Mouse (Mus musculus) CD4-positive, CD25-positive, alpha-beta regulatory T cell, adult 2 months (primary cell): ENCODE measurements around the gene Clybl.

ENCODE experiments used
- DNase-seq: peaks from one replicate; pipeline ENCODE4 v3.0.0-alpha.2; 2012; ENCODE audit warnings: low read depth, low spot score

Gene Clybl

DNA sequence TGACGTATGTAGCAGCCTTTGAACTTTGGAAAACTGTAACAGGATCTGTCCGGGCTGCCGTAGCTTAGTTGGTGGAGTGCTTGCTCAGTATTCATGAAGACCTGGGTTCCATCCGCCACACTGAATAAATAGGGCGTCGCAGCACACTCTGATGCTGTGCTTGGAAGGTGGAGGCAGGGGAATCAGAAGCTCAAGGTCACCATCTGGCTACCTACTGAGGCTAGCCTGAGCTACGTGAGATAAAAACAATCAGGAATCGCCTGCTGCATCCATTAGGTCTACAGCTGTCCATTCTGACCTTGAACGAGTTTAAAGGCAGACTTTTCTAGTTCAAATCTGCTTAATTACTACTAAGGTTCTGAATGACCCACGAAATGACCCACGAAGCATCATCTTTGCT lies 118.8 kb downstream of the Clybl start:
- DNase-seq = no peak

DNA sequence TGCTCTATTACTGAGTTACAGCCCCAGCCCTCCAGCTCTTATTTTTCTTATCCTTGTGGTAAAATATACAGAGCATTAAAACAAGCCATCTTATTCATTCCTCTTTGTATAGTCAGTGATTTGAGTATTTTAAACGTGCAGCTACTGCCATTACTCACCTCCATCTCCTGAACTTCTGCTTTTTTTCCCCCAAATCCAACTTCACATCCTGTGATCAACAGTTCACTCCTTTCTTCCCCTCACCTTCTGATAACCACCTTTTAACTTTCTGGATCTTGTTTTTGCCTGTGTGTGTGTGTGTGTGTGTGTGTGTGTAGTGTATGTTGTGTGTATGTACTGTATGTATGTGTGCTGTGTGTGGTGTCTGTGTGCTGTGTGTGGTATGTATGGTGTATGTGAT lies 122.3 kb downstream of the Clybl start:
- no peak for DNase-seq

DNA sequence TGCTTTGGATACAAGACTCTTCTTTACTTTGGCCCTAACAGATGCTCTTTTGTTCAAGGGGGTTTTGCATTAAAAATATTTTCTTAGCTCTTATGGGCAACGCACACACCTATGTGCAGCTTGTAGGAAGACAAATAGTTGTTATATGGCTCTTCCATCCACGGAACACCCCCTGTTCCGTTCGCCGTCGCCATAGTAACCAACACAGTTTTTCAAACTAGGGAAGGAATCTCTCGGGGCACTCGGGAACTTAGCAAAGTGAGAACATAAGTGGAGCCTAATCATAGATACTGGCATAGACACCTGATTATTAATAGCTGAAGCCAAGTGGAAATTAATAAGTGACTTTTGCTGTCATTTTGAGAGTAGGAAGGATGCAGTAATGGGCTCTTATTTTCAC lies 123.6 kb downstream of the Clybl start:
- DNase-seq = no peak

DNA sequence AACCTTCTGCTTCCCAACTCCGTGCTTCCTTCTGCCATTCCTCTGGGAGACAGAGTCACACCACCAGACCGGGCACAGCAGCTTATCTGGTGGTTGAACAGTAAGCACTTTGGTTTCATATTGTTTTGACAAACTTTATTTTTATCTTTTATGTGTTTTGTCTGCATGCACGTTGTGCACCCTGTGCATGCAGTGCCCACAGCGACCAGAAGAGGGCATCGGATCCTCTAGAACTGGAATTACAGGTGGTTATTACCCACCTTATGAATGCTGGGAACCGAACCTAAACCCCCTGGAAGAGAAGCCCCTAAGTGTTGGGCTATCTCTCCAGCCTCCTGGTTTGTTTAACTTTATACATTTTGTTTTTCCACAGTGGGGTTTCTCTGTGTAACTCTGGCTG lies 130.9 kb downstream of the Clybl start:
- DNase-seq = no peak

DNA sequence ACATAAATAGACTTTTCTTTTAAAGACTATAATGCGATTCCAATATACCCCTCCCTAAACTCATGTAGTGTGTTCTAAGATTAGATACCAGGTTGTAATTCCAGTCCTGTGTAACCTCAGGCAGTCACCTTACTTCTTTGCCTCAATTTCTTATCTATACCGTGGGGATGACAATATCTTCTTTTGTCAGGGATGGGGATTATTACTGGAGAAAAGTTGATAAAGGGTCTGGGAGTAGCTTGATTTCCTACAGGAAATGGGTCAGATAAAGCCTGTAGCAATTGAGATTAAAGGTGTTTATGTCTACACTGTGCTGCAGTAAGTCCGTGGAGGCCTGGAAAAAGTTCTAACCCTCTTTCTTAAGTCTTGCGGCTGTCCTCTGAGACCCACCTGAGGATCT lies 131.8 kb downstream of the Clybl start:
- no peak for DNase-seq

DNA sequence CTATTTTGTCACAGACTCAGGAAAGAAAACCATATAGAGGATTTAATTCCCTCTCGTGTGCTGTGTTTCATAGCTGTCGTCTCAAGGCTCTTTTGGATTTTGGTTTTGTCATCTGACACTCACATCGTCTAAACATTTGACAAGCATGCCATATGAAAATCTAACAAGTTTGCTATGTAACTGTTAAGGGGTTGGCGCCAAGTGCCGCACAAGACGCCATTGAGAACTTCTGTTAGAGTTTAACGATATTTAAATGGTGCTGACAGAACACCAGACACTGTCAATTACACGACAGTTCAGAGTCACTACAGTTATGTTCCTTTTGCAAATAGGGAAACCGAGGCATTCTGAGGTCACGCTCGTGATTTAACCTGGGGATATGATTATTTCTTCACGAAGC lies 134.2 kb downstream of the Clybl start:
- DNase-seq = no peak

DNA sequence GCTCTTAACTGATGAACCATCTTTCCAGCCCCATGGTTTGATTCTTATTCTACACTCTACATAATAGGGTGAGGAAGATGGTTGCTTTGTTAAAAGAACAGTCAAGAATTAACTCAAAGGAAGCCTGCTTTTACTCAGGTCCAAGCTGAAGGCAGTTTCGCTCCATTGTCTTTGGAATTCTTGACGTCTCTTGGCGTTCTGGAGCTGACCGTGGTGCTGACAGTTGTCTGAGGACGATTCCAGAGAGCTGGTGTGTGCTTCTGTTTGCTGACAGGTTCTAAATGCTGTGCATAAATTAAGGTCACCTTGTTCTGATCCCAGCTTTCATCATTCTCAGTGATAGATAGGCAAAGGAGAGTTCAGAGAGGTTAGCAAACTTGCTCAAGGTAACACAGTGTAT lies 140.6 kb downstream of the Clybl start:
- no peak for DNase-seq

DNA sequence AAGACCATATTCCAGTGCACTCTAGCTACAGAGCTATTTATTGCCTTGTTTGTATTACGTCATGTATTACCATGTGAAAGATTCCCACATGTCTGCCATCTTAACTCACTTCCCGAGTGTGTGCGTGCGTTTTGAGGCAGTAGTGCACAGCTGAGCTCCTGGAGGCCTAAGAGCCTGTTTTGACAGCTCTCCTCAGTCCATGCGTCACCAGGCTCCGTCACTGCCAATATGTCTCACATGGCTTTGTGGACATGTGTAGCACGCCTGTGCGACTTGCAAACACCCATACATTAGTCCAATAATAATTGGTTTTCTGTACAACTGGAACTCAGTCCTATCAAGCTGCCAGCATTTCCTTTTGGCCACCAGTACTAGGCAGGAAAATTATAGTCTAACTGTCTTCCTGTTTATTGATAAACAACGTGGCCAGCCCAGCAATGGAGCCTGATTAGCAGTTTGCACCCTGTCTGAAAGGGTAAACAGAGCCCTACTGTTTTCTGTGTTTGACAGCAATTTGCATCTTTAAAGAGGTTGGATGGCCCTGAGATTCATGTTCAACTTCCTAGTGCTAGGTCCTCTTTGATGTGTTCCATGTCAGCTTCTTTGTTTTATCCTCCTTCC lies 142.4 kb downstream of the Clybl start:
- no peak for DNase-seq

DNA sequence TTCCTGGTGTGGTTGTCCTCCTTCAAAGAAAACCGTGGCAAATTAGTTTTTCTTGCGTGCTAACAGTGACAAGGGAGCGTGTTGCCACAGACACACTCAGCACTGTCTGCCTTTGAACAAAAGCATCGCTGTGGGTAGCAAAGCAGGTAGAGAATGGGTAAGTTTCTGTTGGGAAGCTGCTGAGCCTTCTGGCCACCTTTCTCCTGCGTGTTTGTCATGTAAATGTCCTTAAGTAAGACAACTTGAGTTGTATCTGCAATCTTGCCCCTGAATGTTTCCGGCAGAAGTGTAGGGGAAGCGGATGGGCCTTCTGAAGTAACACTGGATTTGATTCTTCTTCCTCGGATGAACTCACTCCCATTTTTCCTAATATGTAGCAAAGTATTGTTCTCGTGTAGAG lies 148.6 kb downstream of the Clybl start:
- no peak for DNase-seq

DNA sequence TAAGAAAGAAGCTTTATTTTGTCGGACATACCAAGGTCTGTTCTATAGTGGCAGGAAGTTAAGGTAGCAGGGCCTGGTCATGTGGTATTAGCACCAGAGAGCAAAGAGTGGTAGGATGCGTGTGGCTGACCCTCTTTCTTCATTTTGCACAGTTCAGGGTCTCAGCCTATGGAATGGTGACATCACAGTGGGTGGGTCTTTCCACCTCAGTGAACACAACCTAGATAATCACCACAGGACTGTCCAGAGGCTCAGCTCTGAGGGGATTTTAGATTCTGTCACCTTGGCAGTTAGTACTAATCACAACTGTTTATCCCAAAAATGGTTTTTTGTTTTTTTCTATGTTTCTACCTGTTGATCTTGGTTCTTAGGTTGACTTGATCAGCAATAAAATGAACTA lies 149.2 kb downstream of the Clybl start:
- DNase-seq = no peak

DNA sequence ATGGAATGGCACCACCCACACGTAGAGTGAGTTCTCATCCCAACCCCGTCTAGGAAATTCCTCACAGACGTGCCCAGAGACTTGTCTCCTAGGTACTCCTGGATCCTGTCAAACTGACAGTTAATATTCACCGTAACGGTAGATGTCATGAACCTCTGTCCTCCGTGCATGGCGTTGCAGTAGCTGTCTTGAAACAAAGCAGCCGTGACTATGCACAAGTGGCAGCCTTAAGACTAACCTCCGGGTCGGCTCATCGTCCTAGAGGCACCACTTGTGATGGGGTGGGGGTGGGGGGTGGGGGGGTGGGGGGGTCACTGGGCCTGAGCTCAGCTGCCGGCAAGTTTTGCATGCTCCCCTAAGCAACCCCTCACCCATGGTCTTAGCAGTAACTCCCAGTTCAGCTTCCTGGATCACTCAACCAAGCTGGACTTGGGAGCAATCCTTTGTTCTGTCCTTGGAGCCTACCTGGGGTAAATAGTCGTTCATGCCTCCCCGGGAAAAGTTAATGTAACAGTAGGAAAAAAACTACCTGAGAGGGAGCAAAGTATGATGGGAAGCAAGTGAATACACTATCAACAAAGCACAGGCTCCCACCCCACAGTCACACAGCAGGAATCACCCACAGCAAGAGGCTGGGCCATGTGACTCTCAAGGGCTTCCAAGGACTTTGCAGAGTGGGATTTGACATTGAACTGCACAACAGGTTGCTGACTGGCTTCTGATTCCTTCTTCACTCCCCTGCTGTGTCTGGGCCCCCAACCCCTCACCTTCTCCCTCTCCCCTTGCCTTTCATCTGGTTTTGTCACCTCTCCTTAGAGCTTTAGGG lies 150.3 kb downstream of the Clybl start:
- no peak for DNase-seq

DNA sequence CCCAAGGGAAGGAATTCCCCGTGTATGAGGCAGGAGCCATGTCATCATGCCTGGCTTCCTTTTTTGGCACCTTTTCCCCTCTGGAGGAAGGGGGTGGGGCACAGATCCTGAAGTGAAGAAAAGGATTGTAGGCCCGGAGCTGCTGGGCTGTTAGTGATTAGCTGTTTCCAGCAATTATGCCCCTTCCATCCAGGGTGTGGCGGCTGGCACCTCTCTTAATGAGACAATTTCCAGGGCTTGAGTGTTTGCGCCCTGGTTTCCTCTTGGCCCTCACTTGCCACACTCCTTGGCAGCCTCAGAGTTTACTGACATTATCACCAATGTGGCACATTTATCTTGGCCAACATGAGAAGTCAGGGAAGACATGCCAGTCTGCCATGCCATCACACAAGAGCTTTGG lies 155.5 kb downstream of the Clybl start:
- DNase-seq = no peak

DNA sequence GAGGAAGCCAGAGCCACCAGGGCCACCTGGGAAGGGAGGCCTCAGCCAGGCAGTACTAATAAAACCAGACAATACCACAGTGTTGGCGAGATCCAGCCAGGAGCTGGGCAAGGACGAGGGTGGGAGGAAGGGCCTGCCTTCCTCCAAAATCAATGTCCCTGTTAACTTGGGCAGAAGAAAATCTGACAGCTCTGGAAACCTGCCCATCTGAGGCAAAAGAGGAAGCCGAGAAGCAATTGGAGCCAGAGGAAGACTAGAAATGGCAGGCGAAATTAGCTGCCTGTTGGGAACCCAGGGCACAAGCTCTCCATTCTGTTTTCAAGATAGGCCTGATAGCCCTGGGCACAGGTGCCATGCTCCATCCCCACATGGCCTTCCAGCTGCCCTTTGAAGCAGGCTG lies 157.3 kb downstream of the Clybl start:
- no peak for DNase-seq

DNA sequence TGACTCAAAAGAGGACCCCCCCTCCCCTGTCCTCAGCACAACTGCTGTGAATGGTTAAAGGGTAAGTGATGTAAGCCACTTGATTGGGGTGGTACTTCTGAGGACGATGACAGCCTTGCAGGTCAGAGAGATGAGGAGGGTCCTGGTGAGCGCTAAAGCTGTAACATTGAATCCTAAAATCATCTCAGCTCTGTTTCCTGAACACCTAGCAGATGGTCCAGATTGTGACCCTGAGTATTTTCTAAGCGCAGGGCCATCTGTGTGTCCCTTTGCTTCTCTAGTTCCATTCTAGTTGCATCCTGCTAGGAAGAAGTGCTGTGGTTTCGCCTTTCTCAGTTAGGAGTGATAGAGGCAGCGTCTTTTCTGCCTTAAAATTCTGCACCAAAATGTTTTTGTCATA lies 158.6 kb downstream of the Clybl start:
- no peak for DNase-seq

DNA sequence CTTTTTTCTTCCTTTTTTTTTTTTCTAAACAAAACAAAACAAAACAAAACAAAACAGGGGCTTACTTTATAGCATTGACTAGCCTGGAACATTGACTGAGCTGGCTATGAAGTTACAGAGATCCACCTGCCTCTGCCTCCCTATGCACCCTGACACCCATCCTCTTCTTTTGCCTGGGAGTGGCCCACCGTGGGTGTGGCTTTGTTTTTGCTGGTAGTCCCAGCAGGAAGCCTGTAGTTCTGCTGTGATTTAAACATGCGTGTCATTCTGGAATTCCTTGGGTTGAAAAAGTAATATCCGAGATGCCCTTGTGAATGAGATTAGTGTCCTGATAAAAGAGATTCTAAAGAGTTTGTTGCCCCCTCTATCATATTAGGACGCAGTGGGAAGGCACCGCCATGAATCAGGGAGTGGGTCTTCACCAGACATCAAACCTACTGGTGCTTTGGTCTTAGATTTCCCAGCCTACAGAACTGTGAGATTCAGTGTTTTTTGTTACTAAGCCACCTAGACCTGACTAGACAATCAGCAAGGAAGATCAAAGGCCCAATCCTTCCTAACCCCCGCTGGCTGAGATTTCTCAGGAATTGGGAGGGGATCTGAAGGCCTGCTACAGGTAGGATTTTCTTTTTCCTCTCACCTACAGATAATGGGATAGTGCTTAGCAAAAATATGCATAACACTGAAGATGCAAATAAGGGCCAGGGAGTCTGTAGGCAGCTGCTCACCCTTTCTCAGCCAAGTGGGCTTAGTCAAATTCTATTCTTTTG lies 160.3 kb downstream of the Clybl start:
- DNase-seq = no peak

DNA sequence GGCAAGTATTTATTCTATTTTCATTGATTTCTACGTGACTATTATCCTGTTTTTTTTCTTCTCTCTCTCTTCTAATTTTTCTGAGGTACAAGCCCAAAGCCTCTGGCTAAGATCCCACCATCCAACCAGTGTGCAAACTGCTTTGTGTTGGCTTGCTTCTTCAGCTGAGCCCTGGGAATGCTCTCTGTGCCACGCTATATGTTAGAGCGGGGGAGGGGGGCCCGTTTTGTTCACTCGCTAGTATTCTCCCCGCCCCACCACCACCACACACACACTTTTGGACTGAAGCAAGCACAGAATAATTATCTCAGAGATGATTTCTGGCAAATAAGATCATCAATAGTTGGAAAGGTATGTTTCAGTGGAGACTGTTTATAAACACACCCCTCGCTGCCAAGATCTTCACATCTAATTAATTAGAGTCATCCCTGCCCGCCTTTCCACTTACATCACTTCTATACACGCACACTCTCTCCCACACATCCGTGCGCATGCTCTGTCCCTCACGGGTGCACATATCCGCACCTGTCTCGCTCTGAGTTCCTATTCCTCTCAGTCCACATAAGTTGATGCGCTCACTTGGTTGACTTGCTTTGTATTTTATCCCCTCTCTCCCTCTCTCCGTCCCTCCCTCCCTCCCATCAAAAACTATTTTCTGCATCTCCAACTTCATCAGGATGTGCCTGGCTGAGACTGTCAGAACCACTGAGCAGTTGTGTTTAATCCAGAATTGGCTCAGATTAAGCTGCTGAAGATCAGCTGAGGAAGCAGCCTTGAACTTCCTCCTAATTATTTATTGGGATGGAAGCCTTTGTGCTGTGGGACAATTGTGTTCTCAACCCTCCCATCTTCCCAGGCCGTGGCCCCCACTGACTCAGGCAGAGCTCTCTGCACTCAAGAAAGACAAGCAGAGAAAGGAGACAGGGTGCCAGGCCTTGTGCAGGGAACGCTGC lies 163.0 kb downstream of the Clybl start:
- DNase-seq = no peak

DNA sequence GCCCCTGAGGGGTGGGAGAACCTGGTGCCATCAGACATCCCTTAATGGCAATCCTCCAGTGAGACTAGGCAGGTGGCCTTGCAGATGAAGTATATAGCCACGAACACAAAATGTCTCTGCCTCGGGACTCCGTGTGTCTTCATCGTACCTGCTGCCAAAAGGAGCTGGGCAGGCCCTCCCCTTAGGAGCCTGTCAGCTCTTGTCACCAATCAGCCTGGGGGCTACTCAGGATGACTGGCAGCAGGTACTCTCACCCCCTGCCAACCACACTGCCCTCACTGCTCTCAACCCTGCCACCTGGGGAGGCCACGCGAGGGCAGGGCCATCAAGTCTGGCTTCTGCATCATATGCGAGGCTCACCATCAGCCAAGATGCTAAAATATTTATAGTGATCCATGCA lies 166.6 kb downstream of the Clybl start:
- DNase-seq = no peak

DNA sequence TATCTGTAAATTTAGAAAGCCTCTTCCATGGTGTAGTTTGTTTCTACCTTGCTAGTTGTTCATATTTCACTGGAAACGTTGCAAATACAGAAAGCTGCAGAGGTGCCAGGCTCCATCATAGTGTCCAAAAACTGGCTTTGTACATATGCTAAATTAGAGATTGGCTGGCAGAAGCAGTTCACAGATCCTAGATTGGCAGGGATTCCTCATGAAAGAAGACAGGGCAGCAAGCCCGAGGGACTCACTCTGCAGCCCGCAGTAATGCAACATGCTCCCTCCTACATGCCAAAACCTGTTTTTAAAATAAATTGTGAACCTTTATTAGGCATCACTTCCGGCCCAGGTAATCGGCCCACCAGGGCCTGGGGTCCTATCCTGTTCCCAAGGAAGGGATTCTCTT lies 167.8 kb downstream of the Clybl start:
- DNase-seq = no peak

DNA sequence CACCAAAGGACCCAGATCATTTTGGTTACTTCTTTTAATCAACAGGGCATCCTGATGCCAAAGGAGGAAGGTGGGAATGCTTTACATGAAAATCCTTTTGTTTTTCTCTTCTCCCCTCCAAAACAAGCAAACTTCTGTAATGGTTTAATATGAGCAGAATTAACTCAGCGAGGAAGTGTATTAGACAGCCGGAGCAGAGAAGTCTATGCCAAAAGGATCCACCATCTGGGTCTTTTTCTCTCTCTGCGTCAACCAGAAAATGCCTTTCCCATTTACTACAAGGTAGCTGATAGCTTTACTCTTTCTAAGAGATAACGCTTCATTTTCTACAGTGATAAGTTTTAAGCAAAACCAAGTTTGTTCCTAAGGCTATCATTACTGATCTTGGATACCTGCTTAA lies 168.3 kb downstream of the Clybl start:
- DNase-seq = no peak

DNA sequence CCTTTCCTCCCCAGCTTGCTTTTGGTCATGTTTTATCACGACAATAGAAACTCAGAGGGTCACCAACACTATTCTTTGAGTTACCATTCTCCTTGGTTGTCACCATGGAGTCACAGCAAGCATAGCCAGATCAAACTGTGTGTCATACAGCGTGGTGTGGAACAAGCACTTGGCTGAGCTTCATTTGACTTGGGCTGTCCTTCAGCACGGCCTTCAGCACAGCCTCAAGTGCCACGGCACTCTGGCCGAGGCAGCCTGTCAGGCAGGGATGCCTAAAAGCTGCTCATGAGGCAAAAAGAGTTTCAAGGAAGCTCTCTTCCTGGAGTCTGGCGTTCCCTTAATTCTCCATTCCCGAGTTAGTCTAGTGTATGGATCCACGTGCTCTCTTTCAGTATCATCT lies 169.3 kb downstream of the Clybl start:
- DNase-seq = no peak

DNA sequence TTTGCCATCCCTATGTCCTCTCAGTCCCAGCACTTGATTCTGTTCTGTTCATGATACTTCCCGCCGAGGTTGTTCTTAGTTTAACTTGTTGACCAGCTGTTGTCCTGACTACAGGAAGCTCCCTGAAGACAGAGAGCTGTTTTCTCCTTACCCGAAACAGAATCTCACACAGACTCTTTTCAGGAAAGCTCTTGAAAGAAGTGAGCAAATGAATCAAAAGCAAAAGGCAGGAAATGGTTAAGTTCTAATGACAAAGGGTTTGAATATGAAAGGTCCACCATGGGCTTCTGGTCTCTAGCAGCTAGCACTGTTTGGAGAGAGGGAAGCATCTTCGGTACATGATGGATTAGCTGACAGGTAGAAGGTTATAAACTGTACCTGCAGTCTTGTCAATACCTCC lies 175.8 kb downstream of the Clybl start:
- no peak for DNase-seq

DNA sequence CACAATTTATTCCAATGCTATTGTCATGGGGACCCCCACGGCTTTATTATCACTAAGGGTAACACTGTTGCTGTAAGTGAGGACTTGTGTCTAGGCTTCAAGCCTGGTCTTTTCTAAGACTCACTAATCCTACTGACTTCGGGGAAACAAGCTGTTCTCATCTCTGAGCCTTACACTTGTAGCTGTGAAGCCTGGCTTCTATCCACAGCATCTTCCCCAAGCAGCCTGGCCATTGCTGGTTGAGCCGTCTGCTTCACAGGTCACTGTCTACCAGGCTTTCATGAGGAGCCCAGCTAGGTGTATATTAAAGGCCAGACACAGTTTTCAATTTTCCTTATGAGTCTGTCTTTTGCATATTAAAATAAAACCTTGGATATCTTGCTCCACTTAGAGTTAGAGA lies 177.1 kb downstream of the Clybl start:
- DNase-seq = no peak
